Mouse (Mus musculus) frontal cortex, postnatal 10 days (tissue): ENCODE data around the gene Prcp.
"Not testable (repeated sequence)": the region's sequence is repeated elsewhere in the genome, so short reads cannot be mapped to it uniquely, and the experiment has no call there.

ENCODE experiments used
- DNase-seq, 2 experiments: peaks; one replicate each; pipeline ENCODE4 v3.0.0; 2022; ENCODE audit warnings: low spot score in 2 of 2, mixed read lengths in 1 of 2

Gene Prcp

GRCm38 (mm10) chr7:92890618-92891230, 16.5 kb downstream of the Prcp start:
- DNase-seq: no peak

- DNase-seq: no peak
Observed at GRCm38 (mm10) chr7:92893478-92893877, 19.2 kb downstream of the Prcp start.

GRCm38 (mm10) chr7:92896036-92896435, 21.8 kb downstream of the Prcp start:
- DNase-seq: no peak

GRCm38 (mm10) chr7:92897021-92897420, 22.8 kb downstream of the Prcp start:
- DNase-seq: peak in 1 of 2 experiments; percentile 18

GRCm38 (mm10) chr7:92903360-92904038, 29.2 kb downstream of the Prcp start:
- peak in 1 of 2 experiments; percentile 27 for DNase-seq

GRCm38 (mm10) chr7:92904285-92904684, 30.0 kb downstream of the Prcp start:
- DNase-seq: not testable (repeated sequence)

GRCm38 (mm10) chr7:92920172-92920856, 46.0 kb downstream of the Prcp start:
- no peak for DNase-seq

- no peak for DNase-seq
Observed at GRCm38 (mm10) chr7:92920857-92921172, 46.5 kb downstream of the Prcp start.

- DNase-seq: no peak
Observed at GRCm38 (mm10) chr7:92932792-92933191, 58.5 kb downstream of the Prcp start.

- not testable (repeated sequence) for DNase-seq
Observed at GRCm38 (mm10) chr7:92933308-92933948, 59.2 kb downstream of the Prcp start.

- DNase-seq: no peak
Observed at GRCm38 (mm10) chr7:92936747-92937146, 62.5 kb downstream of the Prcp start.

- DNase-seq: peak in 1 of 2 experiments; percentile 29
Observed at GRCm38 (mm10) chr7:92937955-92938354, 63.7 kb downstream of the Prcp start.

- no peak for DNase-seq
Observed at GRCm38 (mm10) chr7:92939776-92940175, 65.5 kb downstream of the Prcp start.

GRCm38 (mm10) chr7:92950775-92951174, 76.5 kb downstream of the Prcp start:
- no peak for DNase-seq

GRCm38 (mm10) chr7:92952210-92952609, 77.9 kb downstream of the Prcp start:
- DNase-seq: no peak

GRCm38 (mm10) chr7:92959758-92960157, 85.5 kb downstream of the Prcp start:
- no peak for DNase-seq

- DNase-seq: no peak
Observed at GRCm38 (mm10) chr7:92961876-92962275, 87.6 kb downstream of the Prcp start.

- no peak for DNase-seq
Observed at GRCm38 (mm10) chr7:92964754-92965501, 90.7 kb downstream of the Prcp start.

- DNase-seq: peak in 1 of 2 experiments; percentile 36
Observed at GRCm38 (mm10) chr7:92967381-92968127, 93.3 kb downstream of the Prcp start.

- DNase-seq: no peak
Observed at GRCm38 (mm10) chr7:92977429-92977828, 103.2 kb downstream of the Prcp start.

- no peak for DNase-seq
Observed at GRCm38 (mm10) chr7:92978225-92978624, 104.0 kb downstream of the Prcp start.
